Mouse (Mus musculus) midbrain, postnatal 0 days (tissue): Measurements from ENCODE around the gene Fasn. TPM values are rescaled to one million over a fixed set of nuclear protein-coding genes. Genes with fewer than 3 reads are reported as not detected.
"Not testable (repeated sequence)": the region's sequence is repeated elsewhere in the genome, so short reads cannot be mapped to it uniquely, and the experiment has no call there.

Experiments
- ATAC-seq: fragments of 200-750 bp; cut with Nextera tagmentation; 2 replicates; pipeline ENCODE4 v1.8.0; 2017; ENCODE audit warnings: moderate number of reproducible peaks, mild to moderate bottlenecking, moderate TSS enrichment, moderate library complexity; ENCODE audit not compliant: low FRiP score
- DNase-seq: peaks from one replicate; pipeline ENCODE4 v3.0.0-alpha.2; 2015; ENCODE audit warnings: low spot score
- H3K27ac ChIP-seq: fragments of 300-500 bp; sonication (generic); 2 replicates; pipeline ENCODE4 v1.5.1; 2014; ENCODE audit warnings: low read depth, mild to moderate bottlenecking, low read length, mixed read lengths
- H3K27me3 ChIP-seq: fragments of 300-500 bp; sonication (generic); 2 replicates; pipeline ENCODE4 v1.6.1; 2014; ENCODE audit warnings: low read length, control low read depth, mixed read lengths; ENCODE audit not compliant: insufficient read depth
- H3K36me3 ChIP-seq: fragments of 300-500 bp; sonication (generic); 2 replicates; pipeline ENCODE4 v1.6.1; 2014; ENCODE audit warnings: low read length, control low read depth, mixed read lengths; ENCODE audit not compliant: insufficient read depth
- H3K4me1 ChIP-seq: fragments of 300-500 bp; sonication (generic); 2 replicates; pipeline ENCODE4 v1.6.1; 2014; ENCODE audit warnings: mild to moderate bottlenecking, control low read depth, antibody characterized with exemption, low read length, mixed read lengths; ENCODE audit not compliant: insufficient read depth
- H3K4me2 ChIP-seq: fragments of 300-500 bp; sonication (generic); 2 replicates; pipeline ENCODE4 v1.6.1; 2014; ENCODE audit warnings: low read depth, mild to moderate bottlenecking, low read length, mixed read lengths; ENCODE audit not compliant: poor library complexity, severe bottlenecking
- H3K4me3 ChIP-seq: fragments of 300-500 bp; sonication (generic); 2 replicates; pipeline ENCODE4 v1.5.1; 2014; ENCODE audit warnings: low read depth, mild to moderate bottlenecking, low read length, moderate library complexity
- H3K9ac ChIP-seq: fragments of 300-500 bp; sonication (generic); replicated peaks from 2 replicates; pipeline ENCODE4 v1.6.1; 2014; ENCODE audit warnings: mild to moderate bottlenecking, low read length, moderate library complexity, mixed read lengths; ENCODE audit not compliant: poor library complexity, severe bottlenecking
- H3K9me3 ChIP-seq: fragments of 300-500 bp; sonication (generic); 2 replicates; pipeline ENCODE4 v1.6.1; 2016; ENCODE audit warnings: low read length, control low read depth
- CTCF ChIP-seq: IDR thresholded peaks from 2 replicates; pipeline ENCODE4 v1.5.1; 2016; ENCODE audit warnings: antibody characterized with exemption, mild to moderate bottlenecking
- whole genome bisulfite sequencing: fragments of 180-500 bp; shearing (Covaris S2); extraction: QIAGEN DNeasy Blood & Tissue Kit; methylation state at CpG from one replicate; pipeline ENCODE4 v1.1.7; 2014; 5-methylcytosine and 5-hydroxymethylcytosine counted together
- polyA plus RNA-seq: library from polyadenylated mRNA; unstranded; fragments of >200 nt; fragmentation: Nextera tagmentation; extraction: Ambion mirVana; gene quantifications from 2 replicates; pipeline ENCODE4 v1.2.1, GENCODE M21; 2015
- total RNA-seq: library from RNA; depleted of rRNA; stranded (reverse); fragments of >200 nt; gene quantifications from 2 replicates; pipeline ENCODE4 v1.2.3, GENCODE M21; 2014

Fasn gene
- total and polyA plus RNA-seq, 2 experiments from 2014 or later = 76.0 to 488 TPM

- no peaks in the 10 kb centered on the region for H3K27me3 ChIP-seq
- no peaks in the 10 kb centered on the region for H3K9me3 ChIP-seq
- H3K36me3 ChIP-seq = peaks cover 5% of the 10 kb centered on the region; the same call in 1 of the 2 replicates
- TF ChIP-seq CTCF = no peak
- peaks cover 7% of the 10 kb centered on the region for H3K4me1 ChIP-seq
- H3K4me3 ChIP-seq = no peak overlapping the region
- H3K27ac ChIP-seq = no peak overlapping the region
- no peak for DNase-seq
- 89% methylated on average over 3 of the region's 3 CpGs for WGBS
- no peak for ATAC-seq
- H3K4me2 ChIP-seq = no peak overlapping the region
- no peak overlapping the region for H3K9ac ChIP-seq
Measured at GRCm38 (mm10) chr11:120798244-120798643, 26.1 kb downstream of the Fasn start.

GRCm38 (mm10) chr11:120796614-120796946, 27.8 kb downstream of the Fasn start:
- Histone ChIP-seq H3K4me1 (peaks cover 7% of the 10 kb centered on the region), H3K9me3 (no peaks in the 10 kb centered on the region), H3K4me2 (peak overlapping the region; percentile 96), H3K27me3 (no peaks in the 10 kb centered on the region), H3K36me3 (peaks cover 20% of the 10 kb centered on the region), H3K4me3 (peak overlapping the region; percentile 98), H3K27ac (peak overlapping the region; percentile 80), H3K9ac (peak overlapping the region; percentile 46)
- TF ChIP-seq CTCF = no peak
- no peak; the same call in 1 of the 2 replicates for ATAC-seq
- 17% methylated on average over 8 of the region's 8 CpGs for WGBS
- DNase-seq = no peak

- 2% methylated on average over 59 of the region's 59 CpGs for WGBS
- H3K27me3 ChIP-seq = no peaks in the 10 kb centered on the region
- H3K4me2 ChIP-seq = peak within 1 kb of the TSS; percentile 96
- H3K36me3 ChIP-seq = peaks cover 26% of the 10 kb centered on the region
- peak within 1 kb of the TSS; percentile 80 for H3K27ac ChIP-seq
- TF ChIP-seq CTCF = no peak
- H3K9ac ChIP-seq = peak within 1 kb of the TSS; percentile 89
- DNase-seq (peak; percentile 97), ATAC-seq (peak; percentile 88)
- H3K9me3 ChIP-seq = no peaks in the 10 kb centered on the region
- peaks cover 7% of the 10 kb centered on the region for H3K4me1 ChIP-seq
- H3K4me3 ChIP-seq = peak within 1 kb of the TSS; percentile 98
Measured at GRCm38 (mm10) chr11:120795756-120796613, 28.4 kb downstream of the Fasn start, which contains the start of gene Dus1l. Dus1l (minus strand) TSS chr11:120796403.

GRCm38 (mm10) chr11:120792652-120793051, 31.7 kb downstream of the Fasn start:
- Histone ChIP-seq H3K36me3 (peaks cover 44% of the 10 kb centered on the region), H3K27me3 (no peaks in the 10 kb centered on the region), H3K4me3 (no peak overlapping the region), H3K4me1 (peaks cover 7% of the 10 kb centered on the region), H3K4me2 (no peak overlapping the region), H3K9ac (no peak overlapping the region), H3K27ac (no peak overlapping the region), H3K9me3 (no peaks in the 10 kb centered on the region)
- no peak for TF ChIP-seq CTCF
- 93% methylated on average over 9 of the region's 9 CpGs for WGBS
- no peak for DNase-seq
- no peak for ATAC-seq

- Histone ChIP-seq H3K4me2 (no peak overlapping the region), H3K9ac (no peak overlapping the region), H3K4me1 (peaks cover 7% of the 10 kb centered on the region; the same call in 1 of the 2 replicates), H3K9me3 (no peaks in the 10 kb centered on the region), H3K27ac (no peak overlapping the region), H3K36me3 (peaks cover 57% of the 10 kb centered on the region), H3K4me3 (no peak overlapping the region), H3K27me3 (no peaks in the 10 kb centered on the region)
- peak; percentile 34; the same call in 1 of the 2 replicates for TF ChIP-seq CTCF
- ATAC-seq = no peak
- 94% methylated on average over 3 of the region's 3 CpGs for WGBS
- no peak for DNase-seq
Measured at GRCm38 (mm10) chr11:120789810-120790209, 34.5 kb downstream of the Fasn start.

- H3K4me3 ChIP-seq = no peak overlapping the region
- H3K27ac ChIP-seq = no peak overlapping the region
- H3K9me3 ChIP-seq = no peaks in the 10 kb centered on the region
- ATAC-seq (no peak), DNase-seq (no peak)
- no peak overlapping the region for H3K9ac ChIP-seq
- H3K4me1 ChIP-seq = peaks cover 9% of the 10 kb centered on the region; the same call in 1 of the 2 replicates
- H3K4me2 ChIP-seq = no peak overlapping the region
- TF ChIP-seq CTCF = no peak
- H3K36me3 ChIP-seq = peaks cover 56% of the 10 kb centered on the region
- WGBS = 90% methylated on average over 4 of the region's 4 CpGs
- H3K27me3 ChIP-seq = no peaks in the 10 kb centered on the region
Measured at GRCm38 (mm10) chr11:120789355-120789754, 35.0 kb downstream of the Fasn start.

GRCm38 (mm10) chr11:120788460-120788859, 35.9 kb downstream of the Fasn start:
- DNase-seq, H3K4me2 ChIP-seq, H3K9me3 ChIP-seq, ATAC-seq, H3K9ac ChIP-seq, H3K4me3 ChIP-seq, H3K27ac ChIP-seq, H3K27me3 ChIP-seq, H3K4me1 ChIP-seq: not testable (repeated sequence)
- peaks cover 52% of the 10 kb centered on the region for H3K36me3 ChIP-seq
- WGBS = 89% methylated on average over 9 of the region's 10 CpGs
